Mouse (Mus musculus): Measurements from ENCODE around the gene Fer.

The Fer gene

DNA sequence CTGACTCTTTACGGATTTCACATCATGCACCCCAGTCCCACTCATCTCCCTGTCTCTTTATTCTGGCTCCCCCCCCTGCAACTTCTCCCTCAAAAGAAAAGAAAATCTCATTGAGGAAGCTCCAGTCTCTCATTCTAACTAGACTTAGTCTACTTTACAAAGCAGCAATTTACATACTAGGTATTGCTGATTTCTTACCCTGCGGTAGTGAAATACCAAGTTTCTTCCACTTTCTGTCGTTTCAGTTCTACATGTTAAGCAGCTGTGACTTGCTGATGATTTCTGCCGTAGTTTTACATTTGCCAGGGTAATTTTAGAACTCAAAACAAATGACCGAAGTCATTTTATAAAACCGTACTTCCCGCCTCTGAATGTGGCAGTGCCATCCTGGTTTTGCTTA, 8.9 kb downstream of the Fer start:
- DNase-seq = no peak

DNA sequence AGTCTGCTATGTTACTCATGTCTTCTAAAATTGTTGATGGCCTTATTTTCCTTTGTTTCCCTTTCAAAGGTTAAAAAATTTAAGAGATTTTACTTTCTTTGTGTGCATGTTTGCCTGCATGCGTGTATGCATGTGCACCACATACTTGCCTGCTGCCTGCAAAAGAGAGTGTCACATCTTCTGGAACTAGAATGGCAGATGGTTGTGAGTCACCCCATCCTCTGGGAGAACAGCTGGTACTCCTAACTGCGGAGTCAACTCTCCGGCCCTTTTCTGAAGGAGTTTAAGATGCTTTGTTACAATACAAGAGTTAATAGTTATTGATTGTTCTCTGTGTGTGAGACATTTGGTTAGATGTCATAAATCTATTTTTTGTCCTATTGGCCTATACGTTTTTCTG, 16.0 kb downstream of the Fer start:
- DNase-seq = no peak

DNA sequence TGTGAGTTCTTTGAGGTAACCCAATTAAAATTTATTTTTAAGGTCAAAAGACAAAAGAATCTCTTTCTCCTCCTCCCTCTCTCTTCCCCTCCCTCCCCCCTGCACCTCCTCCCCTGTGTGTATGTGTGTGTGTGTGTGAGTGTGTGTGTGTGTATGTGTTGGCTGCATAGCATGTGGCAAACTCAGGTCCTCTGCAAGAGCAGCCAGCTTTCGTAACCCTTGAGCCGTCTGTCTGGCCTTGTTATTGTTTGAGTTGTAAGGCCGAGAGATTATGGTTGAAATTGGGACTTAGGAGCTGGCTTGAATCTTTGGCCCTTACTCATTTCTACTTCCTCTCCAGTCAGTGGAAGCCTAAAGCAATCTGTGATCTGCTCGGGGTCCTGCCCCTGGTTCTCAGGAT, 17.1 kb downstream of the Fer start:
- DNase-seq = no peak

DNA sequence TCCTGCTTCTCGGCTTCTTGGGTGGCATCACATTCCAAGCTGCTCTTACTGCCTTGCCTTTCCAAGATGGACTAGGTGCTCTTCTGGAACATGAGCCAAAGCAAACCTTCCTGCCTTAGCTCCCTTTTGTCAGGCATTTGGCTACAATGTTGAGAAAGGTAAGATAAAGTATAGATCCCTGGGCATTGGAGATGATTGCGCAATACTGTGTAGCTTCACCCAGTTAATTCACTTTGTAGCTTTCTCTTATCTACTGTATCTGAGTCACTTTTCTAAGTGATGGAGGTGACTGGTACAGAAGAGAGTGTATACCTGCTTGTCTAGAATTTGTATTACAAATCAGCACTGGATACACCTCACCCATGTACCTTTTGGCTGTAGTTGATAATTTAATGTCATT, 24.1 kb downstream of the Fer start:
- no peak for DNase-seq

DNA sequence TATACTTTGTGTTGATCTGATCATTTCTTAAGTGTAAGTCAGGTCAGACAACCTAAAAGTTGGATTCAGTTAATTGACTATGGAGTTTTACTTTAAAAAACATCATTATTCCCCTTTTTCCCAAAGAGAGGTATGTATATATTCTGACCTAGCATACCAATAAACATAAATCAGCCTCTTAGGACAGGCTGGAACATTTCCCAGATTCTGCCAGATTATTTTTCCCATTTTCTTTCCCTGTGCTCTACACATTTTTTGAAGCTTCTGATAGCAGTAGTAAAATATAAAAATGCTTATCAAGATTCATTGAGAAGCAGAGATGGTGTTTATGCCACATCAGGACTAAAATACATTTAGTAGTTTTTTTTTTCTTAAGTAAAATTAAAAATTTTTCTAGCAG, 27.7 kb downstream of the Fer start:
- no peak for DNase-seq

DNA sequence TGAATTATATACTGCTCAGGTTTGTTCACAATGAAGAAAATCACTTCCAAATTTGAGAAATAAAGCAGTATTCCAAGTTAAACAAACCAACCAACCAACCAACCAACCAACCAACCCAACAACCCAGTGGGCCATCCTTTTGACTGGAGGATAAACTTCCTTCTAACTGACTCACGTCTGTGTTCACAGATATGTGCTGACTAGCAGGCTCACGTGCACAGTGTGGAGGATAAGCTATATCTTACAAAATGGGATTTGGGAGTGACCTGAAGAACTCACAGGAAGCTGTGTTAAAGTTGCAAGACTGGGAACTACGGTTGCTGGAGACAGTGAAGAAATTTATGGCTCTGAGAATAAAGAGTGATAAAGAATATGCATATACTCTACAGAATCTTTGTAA, 33.0 kb downstream of the Fer start:
- DNase-seq = no peak

DNA sequence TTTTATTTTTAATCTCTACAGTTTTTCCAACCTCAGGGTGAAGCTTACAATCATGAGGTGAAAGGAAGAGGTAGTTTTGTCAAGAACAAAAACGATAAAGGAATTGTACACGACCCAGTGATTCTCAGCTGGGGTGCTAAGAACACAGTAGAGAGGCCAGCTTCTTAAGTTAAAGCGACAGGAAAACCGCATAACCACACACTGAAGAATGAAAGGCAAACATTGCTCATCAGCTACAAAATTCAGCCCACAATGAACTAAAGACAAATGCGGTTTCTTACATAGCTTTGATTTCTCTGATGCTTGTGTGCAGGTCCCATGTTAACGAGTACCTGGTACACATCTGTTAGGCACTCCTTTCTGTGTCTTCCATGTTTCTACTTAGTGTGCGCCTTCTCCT, 34.2 kb downstream of the Fer start:
- no peak for DNase-seq

DNA sequence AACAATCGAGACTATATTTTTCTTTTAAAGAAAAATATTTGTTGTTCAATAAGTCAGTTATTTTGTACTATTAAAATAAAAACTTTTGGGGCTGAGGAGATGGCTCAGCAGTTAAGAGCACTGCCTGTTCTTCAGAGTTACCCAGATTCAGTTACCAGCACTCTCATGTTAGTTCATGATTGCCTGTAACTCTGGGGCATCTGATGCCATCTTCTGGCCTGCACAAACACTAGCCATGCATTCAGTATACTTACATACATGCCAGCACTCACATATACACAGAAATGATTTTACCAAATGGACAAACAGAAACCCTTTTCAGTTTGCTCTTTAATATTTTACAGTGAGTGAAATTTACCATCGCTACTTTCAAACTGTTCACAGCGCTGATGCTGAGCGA, 46.4 kb downstream of the Fer start:
- no peak for DNase-seq

DNA sequence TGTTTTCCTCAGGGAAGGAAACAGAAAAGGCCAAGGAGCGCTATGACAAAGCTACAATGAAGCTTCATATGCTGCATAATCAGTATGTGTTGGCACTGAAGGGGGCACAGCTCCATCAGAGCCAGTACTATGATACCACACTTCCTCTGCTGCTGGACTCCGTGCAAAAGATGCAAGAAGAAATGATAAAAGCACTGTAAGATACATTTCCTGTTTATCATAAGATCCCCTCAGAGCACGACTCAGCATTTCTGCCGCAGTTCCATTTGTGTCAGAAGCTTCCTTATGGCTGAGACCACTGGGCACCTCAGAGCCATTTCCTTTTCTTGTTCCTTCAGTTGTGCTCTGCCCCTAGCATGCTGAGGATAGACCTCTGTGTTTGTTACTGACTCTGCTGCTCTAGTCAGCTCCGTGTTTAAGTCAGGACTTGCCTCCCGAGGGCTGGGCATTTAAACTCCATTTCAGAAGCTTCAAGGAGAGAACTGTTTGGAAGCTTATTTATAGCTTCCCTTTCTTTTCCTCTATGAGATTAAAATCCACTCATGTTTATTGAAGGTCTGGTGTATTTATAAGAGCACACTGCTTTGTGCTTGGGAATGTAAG, 58.8 kb downstream of the Fer start:
- no peak for DNase-seq

DNA sequence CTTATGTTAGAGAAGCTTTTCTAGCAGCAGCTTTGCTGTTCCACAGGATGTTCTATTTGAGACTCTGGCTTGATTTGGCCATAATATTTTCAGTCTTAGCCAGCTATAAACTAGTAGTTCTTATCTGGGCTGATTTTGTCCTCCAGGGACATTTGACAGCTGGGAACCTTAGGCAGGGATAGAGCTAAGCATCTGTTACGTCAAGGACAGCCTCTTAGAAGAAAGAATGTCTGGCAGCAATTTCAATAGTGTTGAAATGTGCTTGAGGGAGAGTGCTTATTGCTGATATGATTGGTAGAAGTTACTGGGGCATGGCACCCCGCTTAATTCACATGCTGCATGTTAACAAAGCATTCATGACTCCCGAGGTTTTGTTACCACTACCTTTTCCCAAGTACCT, 62.7 kb downstream of the Fer start:
- DNase-seq = no peak

DNA sequence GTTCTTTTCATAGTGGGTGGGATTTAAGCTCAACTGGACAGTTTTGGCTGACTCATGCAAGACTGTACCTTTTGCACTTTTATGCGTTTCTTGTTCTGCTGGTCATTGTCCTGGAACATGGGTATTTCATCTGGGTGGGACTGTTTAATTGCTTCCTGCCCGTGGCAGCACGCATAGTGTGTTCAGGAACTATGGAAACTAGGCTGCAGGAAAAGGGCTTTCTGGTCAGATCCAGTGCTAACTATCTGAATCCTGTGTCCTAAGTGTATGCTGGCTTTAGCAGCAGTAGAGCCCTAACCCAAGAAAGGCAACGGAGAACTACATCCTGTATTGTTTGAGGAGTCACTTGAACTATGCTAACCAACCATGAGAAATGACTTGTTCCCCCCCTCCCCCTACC, 67.8 kb downstream of the Fer start:
- DNase-seq = no peak

DNA sequence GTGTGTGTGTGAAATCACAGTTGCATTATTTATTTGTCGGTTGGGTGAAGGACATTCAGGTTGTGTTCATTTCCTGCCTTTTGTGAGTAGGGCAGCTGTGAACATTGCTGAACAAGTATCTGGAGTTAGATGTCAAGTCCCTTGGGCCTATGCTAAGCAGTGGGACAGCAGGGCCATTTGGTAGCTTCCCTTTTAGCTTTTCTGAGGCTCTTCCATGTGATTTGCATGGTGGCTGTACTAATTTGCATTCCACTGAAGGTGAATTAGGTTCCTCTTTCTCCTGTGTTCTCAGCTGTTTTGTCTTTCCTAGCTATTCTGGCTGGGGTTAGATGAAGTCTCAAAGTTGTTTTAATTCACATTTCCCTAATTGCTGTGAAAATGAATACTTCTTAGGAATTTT, 68.7 kb downstream of the Fer start:
- DNase-seq = no peak

DNA sequence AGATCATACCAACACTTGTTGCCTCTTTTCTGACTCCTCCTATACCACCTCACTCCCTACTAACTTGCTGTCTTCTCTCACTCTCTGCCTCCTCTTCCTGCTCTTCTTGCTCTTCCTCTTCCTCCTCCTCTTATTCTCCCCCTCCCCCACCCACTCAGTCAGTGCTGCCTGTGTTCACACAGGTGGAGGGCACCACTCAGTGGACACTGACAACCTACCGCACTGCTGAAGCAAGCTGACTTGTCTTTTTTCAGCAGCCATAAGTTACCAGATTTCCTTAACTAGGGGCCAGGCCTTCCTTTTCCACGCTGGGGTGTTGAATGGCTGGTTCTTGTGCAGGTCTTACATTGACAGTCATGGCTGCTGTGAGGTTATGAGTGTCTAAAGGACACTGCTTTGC, 72.5 kb downstream of the Fer start:
- no peak for DNase-seq

DNA sequence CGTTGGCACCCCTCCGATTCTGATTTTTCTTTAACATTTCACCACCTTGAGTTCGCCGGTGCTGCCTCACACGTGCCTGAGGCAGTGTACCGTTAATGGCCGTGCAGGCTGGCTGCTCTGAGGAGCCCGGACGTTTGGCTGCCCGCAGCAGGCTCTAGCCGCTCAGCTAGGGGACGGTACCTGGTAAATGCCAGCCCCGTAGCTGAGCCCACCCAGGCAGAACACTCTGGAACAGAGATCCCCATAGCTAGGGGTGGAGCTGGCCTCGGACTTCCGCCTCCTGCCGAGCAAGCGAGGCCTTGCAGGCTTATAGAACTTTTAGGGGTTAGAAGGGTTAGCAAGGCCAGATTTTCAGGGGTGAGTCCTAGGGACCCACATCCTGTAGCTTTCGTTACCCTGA, 75.0 kb downstream of the Fer start:
- no peak for DNase-seq

DNA sequence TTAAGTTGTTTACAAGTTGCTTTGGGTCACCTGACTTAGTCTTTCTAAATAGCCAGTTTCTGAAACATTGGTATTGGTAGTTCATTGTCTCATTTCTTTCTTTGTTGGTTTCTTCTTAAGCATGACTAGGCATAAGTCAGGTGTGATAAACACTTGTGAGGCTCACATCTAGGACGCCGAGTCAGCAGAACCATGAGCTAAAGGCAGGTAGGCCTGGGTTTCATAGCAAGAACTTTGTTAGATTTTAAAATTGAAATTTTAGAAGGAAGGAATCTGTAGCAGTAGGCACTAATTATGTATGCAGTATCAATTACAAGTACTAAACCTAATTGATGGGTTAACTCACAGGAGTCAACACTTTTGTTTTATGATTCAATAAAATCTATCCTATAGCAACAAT, 83.9 kb downstream of the Fer start:
- no peak for DNase-seq

DNA sequence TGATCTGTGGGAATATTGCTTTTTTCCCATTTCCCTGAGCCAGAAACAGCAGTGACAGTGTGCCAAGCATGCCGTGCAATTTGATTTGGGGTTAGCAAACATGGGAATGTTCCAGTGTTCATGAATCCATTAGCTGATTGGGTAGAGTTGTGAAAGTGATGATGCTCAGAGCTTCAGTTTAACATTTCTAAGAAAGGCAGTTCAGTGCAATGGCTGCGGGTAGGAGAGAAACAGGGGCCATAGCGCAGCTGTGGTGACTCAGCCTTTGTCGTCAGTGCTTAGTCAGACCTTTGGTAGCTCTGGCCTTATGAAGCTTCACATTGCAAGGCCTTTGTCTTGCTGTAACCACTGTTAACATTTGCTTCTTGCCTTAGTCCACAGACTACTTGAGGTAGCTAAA, 85.9 kb downstream of the Fer start:
- DNase-seq = no peak

DNA sequence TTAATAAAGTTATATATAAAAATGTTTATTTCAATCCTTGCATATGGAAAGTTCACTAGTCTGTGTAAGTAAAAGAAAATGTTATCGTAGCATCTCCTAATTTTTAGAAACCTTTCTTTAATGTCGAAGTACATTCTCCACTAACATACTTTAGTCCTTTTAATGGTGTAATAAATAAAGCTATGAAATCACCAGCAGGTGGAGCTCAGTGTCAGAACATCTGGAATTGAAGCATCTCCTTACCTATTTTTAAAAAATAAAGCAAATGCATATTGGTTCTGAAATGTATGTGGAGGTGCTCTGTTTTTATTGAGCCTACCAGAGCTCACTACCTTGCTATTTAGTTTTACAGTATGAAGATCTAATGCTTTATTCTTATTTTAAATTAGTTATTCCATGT, 88.6 kb downstream of the Fer start:
- DNase-seq = no peak

DNA sequence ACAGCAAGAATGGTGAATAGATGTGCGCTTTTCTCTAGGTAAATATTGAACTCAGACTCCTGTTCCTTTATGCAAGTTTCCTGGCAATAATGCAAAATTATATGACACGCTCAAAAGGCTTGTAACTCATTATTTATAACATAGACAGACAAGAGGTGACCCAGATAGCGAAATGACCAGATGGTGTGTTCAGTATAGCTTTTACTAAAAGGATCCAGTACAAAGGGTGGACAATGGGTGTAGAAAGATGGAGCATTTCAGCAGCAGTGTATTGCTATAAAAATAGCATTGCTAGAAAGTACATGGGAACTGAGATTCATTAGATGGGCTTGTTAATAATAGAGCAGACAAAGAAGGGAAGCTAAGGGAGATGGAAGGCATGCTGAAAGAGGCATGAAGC, 104.2 kb downstream of the Fer start:
- no peak for DNase-seq

DNA sequence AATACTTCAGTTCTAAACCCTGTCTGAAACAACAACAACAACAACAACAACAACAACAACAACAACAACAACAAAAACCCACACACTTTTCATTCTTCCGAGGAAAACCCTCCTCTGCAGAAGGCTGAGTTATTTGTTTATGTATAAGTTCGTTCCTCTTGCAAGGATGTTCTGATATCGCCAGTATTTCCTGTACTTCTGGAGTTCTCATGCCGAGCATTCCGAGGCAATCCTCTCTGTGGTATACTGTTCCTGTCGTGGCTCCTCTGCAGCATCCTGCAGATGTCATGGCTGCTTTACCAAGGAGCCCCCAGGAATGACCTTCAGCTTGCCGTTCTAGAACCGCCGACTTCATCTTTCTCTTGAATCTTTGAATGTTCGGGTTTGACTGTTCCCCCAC, 106.6 kb downstream of the Fer start:
- no peak for DNase-seq

DNA sequence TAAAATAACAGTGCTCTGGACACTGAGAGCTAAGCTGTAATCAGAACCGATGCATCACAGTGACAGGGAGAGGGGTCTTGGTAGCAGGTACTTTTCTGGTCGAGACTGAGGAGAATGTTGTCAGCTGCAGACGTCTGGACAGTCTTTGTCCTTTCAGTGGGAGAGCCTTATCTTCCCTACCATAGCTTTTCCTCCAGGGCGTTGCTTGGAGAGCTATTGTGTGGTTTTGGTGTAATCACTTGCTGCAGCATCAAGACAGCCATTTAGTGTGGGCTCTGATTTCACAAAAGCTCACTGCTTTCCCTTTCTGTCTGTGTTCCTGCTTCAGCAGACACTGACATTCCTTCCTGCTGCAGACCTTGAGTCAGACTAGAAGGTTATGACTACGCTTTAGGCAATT, 107.4 kb downstream of the Fer start:
- DNase-seq = no peak

DNA sequence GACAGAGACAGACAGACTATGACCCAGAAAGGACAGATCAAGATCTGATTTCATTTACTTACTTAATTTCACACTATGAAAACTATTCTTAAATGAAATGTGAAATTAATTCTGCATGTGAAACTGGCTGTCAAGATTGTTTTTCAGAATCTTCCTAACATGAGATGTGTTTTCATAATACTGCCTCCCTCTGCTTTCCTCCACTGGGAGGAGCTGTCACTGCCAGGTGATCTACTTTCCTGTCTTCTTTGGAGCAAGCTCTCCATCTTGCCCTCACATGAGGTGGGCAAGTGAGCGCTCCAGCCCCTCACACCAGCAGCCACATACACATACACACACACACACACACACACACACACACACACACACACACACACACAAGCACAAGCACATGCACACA, 108.1 kb downstream of the Fer start:
- DNase-seq = no peak

DNA sequence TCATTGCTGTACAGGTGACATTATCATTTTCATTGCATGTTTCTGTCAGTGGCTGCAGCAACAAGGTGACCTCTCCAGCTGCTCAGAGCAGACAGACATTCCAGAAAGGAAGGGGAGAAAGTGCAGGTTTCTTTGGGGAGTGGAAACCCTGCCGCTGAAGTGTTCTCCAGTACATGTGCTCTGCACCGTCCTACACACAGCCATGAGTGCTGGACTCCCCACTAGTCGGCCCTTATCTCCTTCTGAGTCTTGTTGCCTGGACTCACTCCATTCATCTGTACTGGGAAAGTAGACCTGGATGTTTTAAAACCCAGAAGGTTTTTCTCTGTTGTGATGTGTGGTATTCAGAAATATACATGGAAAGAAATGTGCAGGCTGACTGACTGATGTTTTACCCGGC, 109.3 kb downstream of the Fer start:
- DNase-seq = no peak

DNA sequence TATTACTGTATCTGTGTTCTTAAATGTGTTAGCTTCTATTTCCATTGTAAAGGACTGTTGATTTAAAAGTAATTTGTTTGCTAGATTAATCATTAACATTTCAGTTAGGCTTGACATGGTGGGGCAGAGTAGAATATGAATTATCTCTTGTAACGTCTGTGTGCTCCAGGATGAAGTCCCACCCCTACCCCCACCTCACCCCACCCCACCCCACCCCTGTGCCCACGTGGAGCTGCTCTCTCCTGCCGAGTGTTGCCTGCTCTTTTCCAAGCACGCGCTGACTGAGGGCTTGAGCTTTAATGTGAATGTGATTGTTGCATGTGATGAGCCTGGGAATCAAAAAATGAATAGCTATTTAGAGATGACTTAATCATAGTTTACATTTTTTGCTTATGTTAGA, 110.9 kb downstream of the Fer start:
- DNase-seq = no peak

DNA sequence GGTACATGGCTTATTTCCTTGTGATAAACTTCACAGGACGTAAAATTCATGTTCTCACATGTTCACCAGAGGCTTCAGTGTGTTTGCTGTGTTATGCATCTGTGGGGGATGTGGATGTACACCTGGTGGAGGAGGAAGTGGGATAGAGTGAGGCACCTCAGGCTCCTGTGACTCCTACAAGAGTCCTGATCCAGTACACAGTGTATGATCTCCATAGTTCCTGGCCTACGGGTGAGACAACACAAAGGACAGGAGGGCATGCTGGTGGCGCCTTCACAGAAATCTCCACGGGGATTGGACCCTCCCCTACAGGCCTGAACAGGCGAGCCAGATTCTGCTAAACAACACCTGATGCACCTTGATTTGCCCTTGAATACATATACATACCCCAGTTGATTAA, 111.4 kb downstream of the Fer start:
- no peak for DNase-seq

DNA sequence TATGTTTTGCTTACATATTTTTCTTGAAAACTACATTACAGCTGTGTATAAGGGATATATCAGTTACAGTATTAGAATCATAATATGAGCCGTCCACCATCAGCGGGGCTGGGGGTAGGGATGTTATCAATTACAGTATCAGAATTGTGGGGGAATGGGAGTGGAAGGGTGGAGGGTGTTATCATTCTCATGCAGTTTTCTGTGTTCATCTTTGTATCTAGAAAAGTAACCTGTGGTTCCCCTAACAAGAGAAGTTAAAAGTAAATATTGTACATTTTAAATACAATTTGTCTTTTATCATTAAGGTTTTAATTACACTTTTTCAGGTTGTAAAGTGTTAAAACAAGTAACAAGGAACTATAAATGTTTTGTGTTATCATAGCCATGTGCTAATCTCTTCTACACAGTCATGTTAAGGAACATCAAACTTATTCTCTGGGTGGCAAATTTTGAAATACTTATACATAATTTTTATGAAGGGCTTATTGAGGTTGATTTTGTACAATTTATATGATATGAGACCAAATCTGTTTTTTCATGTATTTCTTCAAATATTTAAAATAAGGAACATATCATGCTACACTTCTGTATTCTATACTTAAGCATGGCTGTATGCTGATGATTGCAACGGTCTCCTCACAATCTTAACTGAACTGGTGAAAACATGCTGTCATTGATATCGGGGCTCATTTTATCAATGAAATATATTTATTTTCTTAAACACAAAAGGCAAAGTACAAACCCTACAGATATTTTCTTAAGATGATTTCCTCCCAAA, 116.1 kb downstream of the Fer start:
- no peak for DNase-seq

Data from cerebellum, adult 11-12 months (tissue).